ENCODE assay signal across 8 mouse cellular contexts in the genomic region with DNA sequence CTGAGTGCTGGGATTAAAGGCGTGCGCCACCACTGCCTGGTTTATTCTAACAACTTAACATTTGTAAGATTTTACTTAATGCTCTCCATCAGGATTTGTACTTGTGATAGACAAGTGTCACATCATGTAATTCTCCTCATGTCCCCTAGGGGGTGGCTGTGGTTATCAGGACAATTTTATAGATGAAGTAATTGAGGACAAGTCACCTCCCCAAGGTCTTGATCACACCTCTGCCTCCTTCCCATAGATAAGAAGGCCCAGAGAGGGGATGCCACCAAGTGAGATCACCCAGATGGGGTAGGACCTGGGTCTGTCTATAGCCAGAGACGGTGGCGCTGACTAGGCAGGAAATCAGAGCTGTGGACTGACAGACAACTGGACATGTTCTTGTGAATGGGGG. TPM values are rescaled to one million over a fixed set of nuclear protein-coding genes. Genes with fewer than 3 reads are reported as not detected.
DNase-seq lines count a peak whose midpoint lies in the region; TF ChIP-seq lines count a peak whose summit lies in the region.

No protein-coding gene starts in this region.

- no peak overlapping the region for H3K27ac ChIP-seq in cerebellum, adult 2 months (ENCODE audit: insufficient read depth, low read length)
- H3K27ac ChIP-seq in layer of hippocampus, adult 2 months: no peak overlapping the region

- WGBS in cerebellum, adult 2 months: 95% methylated on average over 4 of the region's 4 CpGs

- no peak overlapping the region for H3K4me3 ChIP-seq in cerebellum, adult 2 months (replicated peaks; ENCODE audit: insufficient read depth, low read depth, low read length)
- H3K4me3 ChIP-seq in layer of hippocampus, adult 2 months: no peak overlapping the region

- peak; percentile 26; the same call in 1 of the 2 replicates for TF ChIP-seq CTCF in cerebellum, adult 2 months (IDR thresholded peaks at IDR 0.05; ENCODE audit: borderline replicate concordance, insufficient read depth, low read depth, low read length)
- peak; percentile 79 for TF ChIP-seq CTCF in layer of hippocampus, adult 2 months (conservative IDR thresholded peaks at IDR 0.05)

- DNase-seq in cerebellum, adult 2 months: peak in 1 of 2 experiments; percentile 45
- no peak for DNase-seq in cerebellum, adult 11-12 months
- DNase-seq in layer of hippocampus, adult 2 months (ENCODE audit: low spot score in 2 of 2): no peak
- no peak for DNase-seq in layer of hippocampus, postnatal 36 days
- DNase-seq in R1 (ENCODE audit: low read depth, low spot score): peak; percentile 68
- DNase-seq in lung, postnatal 25 days (ENCODE audit: low spot score): peak; percentile 40
- DNase-seq in thymus, postnatal 4 days: no peak
- DNase-seq in spleen, postnatal 36 days (ENCODE audit: low spot score in 2 of 2): no peak

- no peak for TF ChIP-seq POLR2A in cerebellum, adult 2 months (IDR thresholded peaks at IDR 0.05; ENCODE audit: borderline replicate concordance, insufficient read depth, low read length)

- H3K27me3 ChIP-seq in cerebellum, adult 2 months (ENCODE audit: control insufficient read depth, insufficient read depth, low read length): no peaks in the 10 kb centered on the region

- H3K4me1 ChIP-seq in cerebellum, adult 2 months (ENCODE audit: control insufficient read depth, insufficient read depth, low read length): peaks cover 3% of the 10 kb centered on the region; the same call in 1 of the 2 replicates

RNA-seq across cellular contexts. Expression of a gene that starts 8.8 kb away (rescaled TPM):
- polyA plus RNA-seq in cerebellum, adult 2 months (2012; rRNA removed): 35.3 and 39.4 TPM in 2 replicates
- 10 to 100 TPM; 10.0 to 13.4 TPM for total RNA-seq in layer of hippocampus, adult 2 months (2021)
- 10 to 100 TPM in 1 of 2 experiments, 1 to 10 TPM in 1; 7.7 to 12.7 TPM for total RNA-seq in layer of hippocampus, postnatal 36 days (2021)

RNA-seq across cellular contexts. Expression of a gene that starts 21.6 kb away (rescaled TPM):
- polyA plus RNA-seq in cerebellum, adult 2 months (2012; rRNA removed): 30.7 and 34.4 TPM in 2 replicates
- 10 to 100 TPM; 41.4 to 41.8 TPM for total RNA-seq in layer of hippocampus, adult 2 months (2021)
- total RNA-seq in layer of hippocampus, postnatal 36 days (2021): 10 to 100 TPM; 36.7 to 39.5 TPM

RNA-seq across cellular contexts. Expression of a gene that starts 29.8 kb away (rescaled TPM):
- polyA plus RNA-seq in cerebellum, adult 2 months (2012; rRNA removed): 64.7 and 71.7 TPM in 2 replicates
- 10 to 100 TPM; 18.9 to 20.2 TPM for total RNA-seq in layer of hippocampus, adult 2 months (2021)
- 10 to 100 TPM; 18.2 to 19.2 TPM for total RNA-seq in layer of hippocampus, postnatal 36 days (2021)

RNA-seq across cellular contexts. Expression of a gene that starts 42.6 kb away (rescaled TPM):
- 204 and 211 TPM in 2 replicates for polyA plus RNA-seq in cerebellum, adult 2 months (2012; rRNA removed)
- 100 to 1,000 TPM; 162 to 172 TPM for total RNA-seq in layer of hippocampus, adult 2 months (2021)
- 100 to 1,000 TPM; 171 to 176 TPM for total RNA-seq in layer of hippocampus, postnatal 36 days (2021)

RNA-seq across cellular contexts. Expression of a gene that starts 56.8 kb away (rescaled TPM):
- 25.8 and 28.2 TPM in 2 replicates for polyA plus RNA-seq in cerebellum, adult 2 months (2012; rRNA removed)
- 10 to 100 TPM; 27.7 to 41.8 TPM for total RNA-seq in layer of hippocampus, adult 2 months (2021)
- total RNA-seq in layer of hippocampus, postnatal 36 days (2021): 10 to 100 TPM; 32.0 to 33.3 TPM

Comparison
In these comparisons a context has a peak if more than half of its experiments do, and no peak if none do; other contexts are left out.
1. DNase-seq: peak in R1 (single experiment) and lung, postnatal 25 days (single experiment); none in cerebellum, adult 11-12 months (single experiment), layer of hippocampus, adult 2 months (0 of 2), layer of hippocampus, postnatal 36 days (0 of 2), thymus, postnatal 4 days (single experiment) and spleen, postnatal 36 days (0 of 2).